Mouse (Mus musculus) heart, embryonic 14.5 days (tissue): ENCODE measurements around the gene Rnf20. TPM values are rescaled to one million over a fixed set of nuclear protein-coding genes. Genes with fewer than 3 reads are reported as not detected.
"Not testable (repeated sequence)": the region's sequence is repeated elsewhere in the genome, so short reads cannot be mapped to it uniquely, and the experiment has no call there.

Source experiments
- ATAC-seq: fragments of 200-750 bp; cut with Nextera tagmentation; 2 replicates; pipeline ENCODE4 v1.8.0; 2017; ENCODE audit warnings: low read depth, moderate TSS enrichment; ENCODE audit not compliant: insufficient number of reproducible peaks, insufficient read depth, low FRiP score
- H3K27ac ChIP-seq, 2 experiments: fragments of 200-500 bp in 1 of 2; fragments of 300-500 bp in 1 of 2; sonication (generic) in 1 of 2; replicated peaks in 1 of 2; 2 replicates each; pipeline ENCODE4 v1.5.1; 2012 to 2014; ENCODE audit warnings: low read depth in 2 of 2, low read length in 2 of 2, control low read depth in 1 of 2, mild to moderate bottlenecking in 1 of 2, mixed read lengths in 1 of 2; ENCODE audit not compliant: control insufficient read depth in 1 of 2, insufficient read depth in 1 of 2
- H3K27me3 ChIP-seq: fragments of 300-500 bp; sonication (generic); 2 replicates; pipeline ENCODE4 v1.6.1; 2014; ENCODE audit warnings: mild to moderate bottlenecking, low read length, control low read depth; ENCODE audit not compliant: control insufficient read depth, insufficient read depth
- H3K36me3 ChIP-seq: fragments of 300-500 bp; sonication (generic); 2 replicates; pipeline ENCODE4 v1.6.1; 2014; ENCODE audit warnings: mild to moderate bottlenecking, control low read depth, low read length, mixed read lengths; ENCODE audit not compliant: control insufficient read depth, insufficient read depth
- H3K4me1 ChIP-seq, 2 experiments: fragments of 200-500 bp in 1 of 2; fragments of 300-500 bp in 1 of 2; sonication (generic) in 1 of 2; 2 replicates each; pipeline ENCODE4 v1.6.1; 2012 to 2014; ENCODE audit warnings: low read length in 2 of 2, control low read depth in 1 of 2, mixed read lengths in 1 of 2; ENCODE audit not compliant: control insufficient read depth in 2 of 2, insufficient read depth in 2 of 2
- H3K4me2 ChIP-seq: fragments of 300-500 bp; sonication (generic); 2 replicates; pipeline ENCODE4 v1.6.1; 2014; ENCODE audit warnings: mild to moderate bottlenecking, low read length
- H3K4me3 ChIP-seq, 2 experiments: fragments of 200-500 bp in 1 of 2; fragments of 300-500 bp in 1 of 2; sonication (generic) in 1 of 2; 2 replicates each; pipeline ENCODE4 v1.5.1; 2012 to 2014; ENCODE audit warnings: low read length in 2 of 2, mild to moderate bottlenecking in 2 of 2, control low read depth in 1 of 2, low read depth in 1 of 2, moderate library complexity in 1 of 2; ENCODE audit not compliant: control insufficient read depth in 1 of 2, insufficient read depth in 1 of 2
- H3K9ac ChIP-seq: fragments of 300-500 bp; sonication (generic); 2 replicates; pipeline ENCODE4 v1.6.1; 2014; ENCODE audit warnings: mild to moderate bottlenecking, low read length
- H3K9me3 ChIP-seq: fragments of 300-500 bp; sonication (generic); 2 replicates; pipeline ENCODE4 v1.6.1; 2016; ENCODE audit warnings: low read length, control low read depth; ENCODE audit not compliant: control insufficient read depth
- WGBS: fragments of 180-500 bp; shearing (Covaris S2); extraction: QIAGEN DNeasy Blood & Tissue Kit; methylation state at CpG from one replicate; pipeline ENCODE4 v1.1.7; 2014; 5-methylcytosine and 5-hydroxymethylcytosine counted together
- polyA plus RNA-seq: library from polyadenylated mRNA; unstranded; fragments of >200 nt; fragmentation: Nextera tagmentation; extraction: Ambion mirVana; gene quantifications from 2 replicates; pipeline ENCODE4 v1.2.1, GENCODE M21; 2014

Rnf20 gene
- polyA plus RNA-seq, 1 experiment from 2014 or later = 30.9 TPM

DNA sequence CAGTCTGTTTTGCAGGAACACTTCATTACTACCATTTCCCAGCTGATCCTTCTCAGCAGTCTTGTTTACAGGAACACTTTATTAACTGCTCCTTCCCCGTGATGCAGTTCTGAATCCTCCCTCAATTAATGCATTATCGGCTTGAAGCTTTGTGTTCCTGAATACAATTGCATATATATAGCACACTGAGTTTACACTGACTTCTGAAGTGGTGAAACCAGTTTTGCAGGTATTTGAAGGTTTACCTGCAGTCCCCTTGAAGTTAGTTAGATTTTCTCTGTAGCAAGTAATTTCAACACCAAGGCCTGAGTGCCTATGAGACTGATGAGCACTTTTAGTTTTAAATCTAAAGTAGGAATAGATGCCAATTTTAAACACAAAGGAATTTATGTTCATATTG lies 9.5 kb upstream of the Rnf20 start:
- Histone ChIP-seq H3K9me3 (0 out of 2 replicates have a peak, but pooled peaks cover 4% of the 10 kb centered on the region), H3K9ac (no peak overlapping the region), H3K27ac (no peak overlapping the region), H3K36me3 (no peaks in the 10 kb centered on the region), H3K4me3 (no peak overlapping the region), H3K4me2 (no peak overlapping the region), H3K4me1 (no peaks in the 10 kb centered on the region), H3K27me3 (no peaks in the 10 kb centered on the region)
- no peak for ATAC-seq
- WGBS = 88% methylated on average over 2 of the region's 2 CpGs

DNA sequence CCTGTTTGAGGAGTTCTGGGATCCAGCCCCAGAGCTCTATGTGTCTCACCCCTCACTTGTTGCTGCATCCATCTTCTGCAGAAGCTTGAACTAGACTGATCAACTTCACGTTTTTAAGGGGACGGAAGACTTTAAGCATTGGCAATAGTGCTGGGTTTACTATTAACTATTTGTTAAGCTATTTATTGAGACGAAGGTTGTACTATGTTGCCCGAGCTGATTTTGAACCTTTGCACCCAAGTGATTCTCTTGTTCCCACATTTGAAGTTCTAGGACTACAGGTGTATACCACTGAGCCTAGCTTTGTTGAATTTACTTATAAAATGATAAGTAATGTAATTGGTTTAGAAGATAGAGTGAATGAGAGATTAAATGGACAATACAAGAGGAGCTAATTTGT lies 7.9 kb upstream of the Rnf20 start:
- no peak for ATAC-seq
- Histone ChIP-seq H3K36me3 (no peaks in the 10 kb centered on the region), H3K9me3 (0 out of 2 replicates have a peak, but pooled peaks cover 4% of the 10 kb centered on the region), H3K4me2 (no peak overlapping the region), H3K4me3 (no peak overlapping the region), H3K27me3 (no peaks in the 10 kb centered on the region), H3K4me1 (no peaks in the 10 kb centered on the region), H3K27ac (no peak overlapping the region), H3K9ac (no peak overlapping the region)
- WGBS = 74% methylated on average over 4 of the region's 4 CpGs

DNA sequence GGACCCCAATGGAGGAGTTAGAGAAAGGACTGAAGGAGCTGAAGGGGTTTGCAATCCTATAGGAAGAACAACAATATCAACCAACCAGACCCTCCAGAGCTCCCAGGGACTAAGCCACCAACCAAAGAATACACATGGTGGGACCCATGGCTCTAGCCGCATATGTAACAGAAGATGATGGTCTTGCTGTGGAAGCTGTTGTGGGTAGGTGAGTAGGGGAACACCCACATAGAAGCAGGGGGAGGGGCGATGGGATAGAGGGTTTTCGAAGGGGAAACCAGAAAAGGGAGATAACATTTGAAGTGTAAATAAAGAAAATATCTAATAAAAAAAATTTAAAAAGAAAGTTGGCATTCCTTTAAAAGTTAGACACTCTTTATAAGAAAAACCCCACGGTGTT lies 6.8 kb upstream of the Rnf20 start:
- WGBS = 59% methylated on average over 4 of the region's 4 CpGs
- not testable (repeated sequence) for H3K9me3 ChIP-seq, ATAC-seq, H3K36me3 ChIP-seq, H3K27me3 ChIP-seq, H3K9ac ChIP-seq, H3K4me3 ChIP-seq, H3K27ac ChIP-seq, H3K4me1 ChIP-seq, H3K4me2 ChIP-seq

DNA sequence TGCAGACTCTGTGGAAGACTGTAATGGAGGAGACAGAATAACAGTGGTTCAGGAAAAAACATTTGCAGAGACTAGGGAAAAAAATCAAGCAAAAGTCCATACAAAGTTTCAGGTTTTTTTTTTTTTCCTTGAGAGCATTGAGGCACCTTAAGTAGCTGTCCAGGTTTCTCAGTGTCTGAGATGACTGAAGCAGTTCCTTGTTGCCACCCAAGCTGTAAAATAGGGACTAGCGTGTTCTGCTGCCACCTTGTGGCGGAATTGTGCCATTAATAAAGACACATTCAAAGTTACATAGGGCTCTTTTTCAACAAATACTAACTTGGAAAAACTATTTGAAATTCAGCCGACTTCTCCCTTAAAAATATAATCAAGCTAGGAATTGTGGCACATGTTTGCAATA lies 4.8 kb upstream of the Rnf20 start:
- Histone ChIP-seq H3K9me3 (0 out of 2 replicates have a peak, but pooled peaks cover 4% of the 10 kb centered on the region), H3K36me3 (no peaks in the 10 kb centered on the region), H3K4me3 (no peak overlapping the region), H3K4me2 (no peak overlapping the region), H3K27me3 (no peaks in the 10 kb centered on the region), H3K27ac (no peak overlapping the region), H3K9ac (no peak overlapping the region), H3K4me1 (no peaks in the 10 kb centered on the region)
- ATAC-seq = no peak
- WGBS = 2% methylated on average over 3 of the region's 3 CpGs

DNA sequence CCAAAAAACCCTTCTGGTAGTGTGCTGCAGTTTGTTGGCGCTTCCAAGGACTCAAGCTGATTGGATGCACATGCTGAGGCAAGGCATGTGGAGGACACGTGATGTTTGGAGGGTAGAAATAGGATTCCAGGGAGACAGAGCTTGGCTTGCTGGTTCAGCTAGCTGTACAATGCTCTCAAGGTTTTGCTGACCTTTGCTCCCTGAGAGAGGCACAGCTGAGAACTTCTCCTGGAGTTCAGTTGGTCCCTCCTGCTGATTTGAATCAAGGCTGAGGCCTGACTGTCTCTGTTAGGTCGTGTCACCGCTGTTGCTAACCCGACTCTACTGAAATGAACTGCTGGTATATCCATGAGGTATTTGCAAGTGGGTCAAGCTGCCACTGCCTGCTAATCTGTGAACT lies 2.9 kb upstream of the Rnf20 start:
- 63% methylated on average over 5 of the region's 5 CpGs for WGBS
- H3K27me3 ChIP-seq = no peaks in the 10 kb centered on the region

DNA sequence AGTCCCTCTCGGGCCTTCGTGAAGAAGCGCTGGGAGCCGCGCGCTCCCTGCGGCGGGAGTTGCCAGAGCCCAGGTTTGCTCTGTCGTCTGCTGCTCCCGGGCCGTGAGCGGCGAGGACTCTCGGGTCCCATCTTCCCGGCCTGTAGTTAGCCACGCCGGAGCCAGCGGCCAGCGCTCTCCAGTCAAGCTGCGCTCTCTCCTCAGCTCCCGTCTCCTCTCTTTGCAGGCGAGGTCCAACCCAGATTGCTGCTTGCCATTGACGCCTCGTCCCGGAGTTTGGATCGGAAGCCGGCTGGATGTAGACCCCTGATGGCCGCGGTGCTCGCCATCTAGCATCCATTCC lies 304 bp downstream of the Rnf20 start:
- Histone ChIP-seq H3K27ac (peak overlapping the region; percentile 79), H3K36me3 (peaks cover 39% of the 10 kb centered on the region), H3K9me3 (no peaks in the 10 kb centered on the region), H3K4me2 (peak overlapping the region; percentile 83), H3K4me1 (no peaks in the 10 kb centered on the region), H3K9ac (peak overlapping the region; percentile 78), H3K27me3 (no peaks in the 10 kb centered on the region), H3K4me3 (peak overlapping the region; percentile 62 to 83)
- ATAC-seq = peak; percentile 58; the same call in 1 of the 2 replicates
- 0% methylated on average over 30 of the region's 30 CpGs for WGBS

More for the DNA sequence above, 2.9 kb upstream of the Rnf20 start:
- Histone ChIP-seq H3K36me3 (peaks cover 7% of the 10 kb centered on the region), H3K27ac (no peak overlapping the region), H3K9me3 (no peaks in the 10 kb centered on the region), H3K4me3 (no peak overlapping the region), H3K9ac (no peak overlapping the region), H3K4me2 (no peak overlapping the region), H3K4me1 (no peaks in the 10 kb centered on the region)
- no peak for ATAC-seq

DNA sequence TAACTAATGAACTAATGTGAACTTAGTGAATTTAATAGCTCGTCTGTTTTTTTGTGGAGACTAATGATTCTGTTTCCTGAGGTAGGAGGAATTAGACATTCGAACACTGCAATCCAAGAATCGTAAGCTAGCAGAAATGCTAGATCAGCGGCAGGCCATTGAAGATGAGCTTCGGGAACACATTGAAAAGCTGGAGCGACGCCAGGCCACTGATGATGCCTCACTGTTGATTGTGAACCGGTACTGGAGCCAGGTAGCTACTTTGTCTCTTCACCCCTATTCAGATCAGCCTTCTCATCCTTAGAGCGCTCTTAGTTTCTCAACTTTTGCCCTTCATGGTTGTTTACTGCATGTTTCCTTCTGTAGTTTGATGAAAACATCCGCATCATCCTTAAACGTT lies 6.0 kb downstream of the Rnf20 start:
- Histone ChIP-seq H3K4me3 (no peak overlapping the region), H3K9ac (no peak overlapping the region), H3K4me1 (no peaks in the 10 kb centered on the region), H3K36me3 (peaks cover 86% of the 10 kb centered on the region), H3K27me3 (no peaks in the 10 kb centered on the region), H3K9me3 (no peaks in the 10 kb centered on the region), H3K27ac (no peak overlapping the region), H3K4me2 (no peak overlapping the region)
- WGBS = 89% methylated on average over 11 of the region's 11 CpGs
- no peak for ATAC-seq

DNA sequence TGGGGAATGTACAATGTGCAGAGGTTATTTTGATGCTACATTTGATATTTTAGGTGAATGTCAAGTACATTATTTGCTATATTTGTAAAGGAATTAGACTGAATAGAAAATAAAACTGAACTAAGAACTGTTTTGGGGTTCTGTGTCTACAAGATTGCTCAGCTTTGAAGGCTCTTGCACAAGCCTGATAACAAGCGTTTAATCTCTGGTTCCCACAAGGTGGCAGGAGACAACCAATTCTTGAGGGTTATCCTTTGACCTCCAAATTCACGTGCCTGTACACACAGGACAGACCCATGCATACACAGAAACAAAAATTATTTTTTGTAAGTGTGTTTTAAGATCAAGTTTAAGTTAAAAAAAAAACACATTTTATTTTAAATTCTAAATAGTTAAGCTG lies 8.1 kb downstream of the Rnf20 start:
- WGBS = 37% methylated on average over 2 of the region's 2 CpGs
- Histone ChIP-seq H3K36me3 (peaks cover 88% of the 10 kb centered on the region), H3K4me3 (no peak overlapping the region), H3K9me3 (no peaks in the 10 kb centered on the region), H3K27me3 (no peaks in the 10 kb centered on the region), H3K27ac (no peak overlapping the region), H3K9ac (no peak overlapping the region), H3K4me1 (no peaks in the 10 kb centered on the region), H3K4me2 (no peak overlapping the region)
- no peak for ATAC-seq
